Mouse (Mus musculus) limb, embryonic 12.5 days (tissue): Measurements from ENCODE around the gene Tenm2. TPM values are rescaled to one million over a fixed set of nuclear protein-coding genes. Genes with fewer than 3 reads are reported as not detected.
A peak's percentile ranks its signal among the peaks of the same experiment; 100 is the strongest.

ENCODE experiments used
- ATAC-seq: fragments of 200-750 bp; cut with Nextera tagmentation; 2 replicates; pipeline ENCODE4 v1.8.0; 2017; ENCODE audit warnings: low read depth, moderate TSS enrichment; ENCODE audit not compliant: insufficient number of reproducible peaks, insufficient read depth, low FRiP score, low TSS enrichment
- H3K27ac ChIP-seq: fragments of 300-500 bp; sonication (generic); 2 replicates; pipeline ENCODE4 v1.5.1; 2016; ENCODE audit warnings: mild to moderate bottlenecking, moderate library complexity
- H3K27me3 ChIP-seq: fragments of 300-500 bp; sonication (generic); 2 replicates; pipeline ENCODE4 v1.6.1; 2016; ENCODE audit warnings: mild to moderate bottlenecking, moderate library complexity
- H3K36me3 ChIP-seq: fragments of 300-500 bp; sonication (generic); 2 replicates; pipeline ENCODE4 v1.6.1; 2016; ENCODE audit warnings: mild to moderate bottlenecking, moderate library complexity
- H3K4me1 ChIP-seq: fragments of 300-500 bp; sonication (generic); replicated peaks from 2 replicates; pipeline ENCODE4 v1.6.1; 2016
- H3K4me2 ChIP-seq: fragments of 300-500 bp; sonication (generic); 2 replicates; pipeline ENCODE4 v1.6.1; 2016; ENCODE audit warnings: mild to moderate bottlenecking, moderate library complexity
- H3K4me3 ChIP-seq: fragments of 300-500 bp; sonication (generic); replicated peaks from 2 replicates; pipeline ENCODE4 v1.5.1; 2016; ENCODE audit warnings: mild to moderate bottlenecking
- H3K9ac ChIP-seq: fragments of 300-500 bp; sonication (generic); replicated peaks from 2 replicates; pipeline ENCODE4 v1.6.1; 2016; ENCODE audit warnings: mild to moderate bottlenecking, moderate library complexity
- H3K9me3 ChIP-seq: fragments of 300-500 bp; sonication (generic); 2 replicates; pipeline ENCODE4 v1.6.1; 2016; ENCODE audit warnings: mild to moderate bottlenecking, moderate library complexity
- WGBS: fragments of 180-500 bp; shearing (Covaris S2); methylation state at CpG from one replicate; pipeline ENCODE4 v1.1.7; 2016; 5-methylcytosine and 5-hydroxymethylcytosine counted together
- polyA plus RNA-seq: library from polyadenylated mRNA; unstranded; fragments of >200 nt; fragmentation: Nextera tagmentation; extraction: Ambion mirVana; gene quantifications from 2 replicates; pipeline ENCODE4 v1.2.1, GENCODE M21; 2016

The Tenm2 gene
- polyA plus RNA-seq, 1 experiment from 2014 or later = 0.94 TPM

DNA sequence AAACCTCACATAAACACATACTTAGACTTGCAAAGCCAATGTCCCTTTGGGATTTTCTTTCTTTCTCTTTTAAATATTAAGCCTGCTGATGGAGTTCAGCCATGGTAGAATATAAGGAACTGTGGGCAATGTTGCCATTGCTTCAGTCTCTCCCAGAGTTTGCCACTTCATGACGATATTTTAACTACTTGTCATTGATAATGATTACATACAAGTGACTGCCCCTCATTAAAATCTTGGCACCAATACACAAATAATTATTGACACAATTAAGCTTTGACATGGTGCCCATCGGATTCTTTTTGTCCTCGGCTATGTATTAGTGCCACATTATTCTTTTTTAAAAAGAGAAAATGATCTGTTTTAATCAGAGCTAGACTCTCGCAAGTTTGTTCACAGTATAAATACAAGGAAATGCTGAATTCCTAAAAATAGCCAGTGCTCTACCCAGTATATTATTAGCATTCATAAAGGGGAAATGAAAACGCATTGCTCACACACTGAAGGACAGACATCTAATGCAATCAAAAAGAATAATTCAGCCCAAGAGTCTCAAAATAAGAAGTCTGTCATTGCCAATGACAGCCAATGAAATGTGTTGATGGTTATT lies 158.7 kb downstream of the Tenm2 start:
- no peak overlapping the region for H3K9ac ChIP-seq
- no peak overlapping the region for H3K4me2 ChIP-seq
- H3K36me3 ChIP-seq = no peaks in the 10 kb centered on the region
- H3K9me3 ChIP-seq = no peaks in the 10 kb centered on the region
- H3K4me1 ChIP-seq = no peaks in the 10 kb centered on the region
- H3K27ac ChIP-seq = no peak overlapping the region
- H3K4me3 ChIP-seq = no peak overlapping the region
- ATAC-seq = no peak
- H3K27me3 ChIP-seq = no peaks in the 10 kb centered on the region
- 85% methylated on average over 5 of the region's 5 CpGs for WGBS

DNA sequence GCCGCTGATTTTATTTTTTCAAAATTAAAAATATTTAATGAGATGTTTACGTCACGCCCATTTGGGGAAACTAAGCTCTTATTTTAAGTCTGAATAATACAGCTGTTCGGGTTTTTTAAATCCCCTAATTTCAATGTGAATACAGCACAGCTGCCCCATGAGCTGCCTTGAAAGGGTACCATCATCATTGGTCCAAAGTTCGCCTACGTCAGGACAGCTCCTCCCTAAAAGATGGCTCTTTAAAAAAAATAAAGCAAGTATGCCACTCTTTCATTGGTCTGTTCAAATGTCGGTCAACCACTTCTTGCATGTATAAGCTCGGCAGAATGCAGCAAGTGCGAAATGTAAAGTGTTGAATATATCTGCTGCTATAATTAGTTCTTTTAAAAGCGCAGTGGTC lies 160.4 kb downstream of the Tenm2 start:
- Histone ChIP-seq H3K9me3 (no peaks in the 10 kb centered on the region), H3K4me2 (no peak overlapping the region), H3K36me3 (no peaks in the 10 kb centered on the region), H3K27ac (no peak overlapping the region), H3K4me1 (no peaks in the 10 kb centered on the region), H3K9ac (no peak overlapping the region), H3K27me3 (no peaks in the 10 kb centered on the region), H3K4me3 (no peak overlapping the region)
- no peak for ATAC-seq
- 90% methylated on average over 10 of the region's 10 CpGs for WGBS

DNA sequence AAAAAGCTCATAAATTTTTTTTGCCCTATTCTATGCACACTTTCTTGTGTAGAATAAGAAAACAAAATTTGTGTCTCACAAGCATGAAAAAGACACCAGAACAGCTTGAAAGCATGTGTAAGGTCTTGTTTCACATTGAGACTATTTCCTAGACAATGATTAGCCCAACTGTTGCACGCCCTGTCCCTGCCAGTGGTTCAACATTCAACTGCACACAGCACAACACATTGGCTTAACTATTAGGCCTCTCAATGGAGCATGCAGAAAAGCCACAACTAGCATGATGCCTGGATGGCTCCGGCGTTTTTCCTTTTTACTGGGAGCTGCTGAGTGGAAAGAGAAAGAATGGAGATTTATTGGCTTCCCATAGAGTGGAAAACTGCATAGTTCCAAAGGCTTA lies 170.3 kb downstream of the Tenm2 start:
- H3K27ac ChIP-seq = no peak overlapping the region
- no peak overlapping the region for H3K4me3 ChIP-seq
- no peaks in the 10 kb centered on the region for H3K27me3 ChIP-seq
- no peaks in the 10 kb centered on the region for H3K36me3 ChIP-seq
- no peaks in the 10 kb centered on the region for H3K9me3 ChIP-seq
- H3K4me2 ChIP-seq = no peak overlapping the region
- no peaks in the 10 kb centered on the region for H3K4me1 ChIP-seq
- no peak for ATAC-seq
- 78% methylated on average over 3 of the region's 3 CpGs for WGBS
- no peak overlapping the region for H3K9ac ChIP-seq

- Histone ChIP-seq H3K9me3 (no peaks in the 10 kb centered on the region), H3K4me2 (no peak overlapping the region), H3K27me3 (no peaks in the 10 kb centered on the region), H3K27ac (no peak overlapping the region), H3K4me3 (no peak overlapping the region), H3K36me3 (no peaks in the 10 kb centered on the region), H3K9ac (no peak overlapping the region), H3K4me1 (peaks cover 11% of the 10 kb centered on the region; the same call in 1 of the 2 replicates)
- 70% methylated on average over 5 of the region's 5 CpGs for WGBS
- no peak for ATAC-seq
These were observed 189.1 kb downstream of the Tenm2 start for GRCm38 (mm10) chr11:37046671-37047070.

GRCm38 (mm10) chr11:37041259-37041658 lies 194.5 kb downstream of the Tenm2 start:
- WGBS = 66% methylated on average over 4 of the region's 4 CpGs

GRCm38 (mm10) chr11:37039283-37039682 lies 196.5 kb downstream of the Tenm2 start:
- no peak overlapping the region for H3K27ac ChIP-seq
- peaks cover 8% of the 10 kb centered on the region; the same call in 1 of the 2 replicates for H3K4me1 ChIP-seq
- peaks cover 3% of the 10 kb centered on the region; the same call in 1 of the 2 replicates for H3K27me3 ChIP-seq
- no peak overlapping the region for H3K9ac ChIP-seq
- 89% methylated on average over 3 of the region's 3 CpGs for WGBS
- no peaks in the 10 kb centered on the region for H3K9me3 ChIP-seq
- H3K36me3 ChIP-seq = no peaks in the 10 kb centered on the region
- no peak for ATAC-seq
- H3K4me3 ChIP-seq = no peak overlapping the region
- H3K4me2 ChIP-seq = no peak overlapping the region

More at GRCm38 (mm10) chr11:37041259-37041658, 194.5 kb downstream of the Tenm2 start:
- Histone ChIP-seq H3K9me3 (no peaks in the 10 kb centered on the region), H3K27me3 (peaks cover 3% of the 10 kb centered on the region; the same call in 1 of the 2 replicates), H3K4me2 (no peak overlapping the region), H3K27ac (no peak overlapping the region), H3K36me3 (no peaks in the 10 kb centered on the region), H3K9ac (no peak overlapping the region), H3K4me3 (no peak overlapping the region), H3K4me1 (peaks cover 8% of the 10 kb centered on the region; the same call in 1 of the 2 replicates)
- ATAC-seq = no peak

- peaks cover 11% of the 10 kb centered on the region; the same call in 1 of the 2 replicates for H3K4me1 ChIP-seq
- no peaks in the 10 kb centered on the region for H3K27me3 ChIP-seq
- H3K36me3 ChIP-seq = no peaks in the 10 kb centered on the region
- no peak overlapping the region for H3K4me3 ChIP-seq
- no peak overlapping the region for H3K9ac ChIP-seq
- ATAC-seq = peak; percentile 84; the same call in 1 of the 2 replicates
- H3K4me2 ChIP-seq = no peak overlapping the region
- 12% methylated on average over 7 of the region's 7 CpGs for WGBS
- H3K9me3 ChIP-seq = no peaks in the 10 kb centered on the region
- no peak overlapping the region for H3K27ac ChIP-seq
These were observed 204.3 kb downstream of the Tenm2 start for GRCm38 (mm10) chr11:37031305-37032055.

- ATAC-seq = no peak
These were observed 223.9 kb downstream of the Tenm2 start for GRCm38 (mm10) chr11:37011900-37012299.

GRCm38 (mm10) chr11:37009243-37009642 lies 226.5 kb downstream of the Tenm2 start:
- no peaks in the 10 kb centered on the region for H3K36me3 ChIP-seq
- no peaks in the 10 kb centered on the region for H3K4me1 ChIP-seq
- no peak overlapping the region for H3K4me2 ChIP-seq
- no peaks in the 10 kb centered on the region for H3K9me3 ChIP-seq
- H3K4me3 ChIP-seq = no peak overlapping the region
- WGBS = 61% methylated on average over 1 of the region's 1 CpGs
- no peak overlapping the region for H3K9ac ChIP-seq
- no peaks in the 10 kb centered on the region for H3K27me3 ChIP-seq
- ATAC-seq = no peak
- no peak overlapping the region for H3K27ac ChIP-seq

More at GRCm38 (mm10) chr11:37011900-37012299, 223.9 kb downstream of the Tenm2 start:
- Histone ChIP-seq H3K9ac (no peak overlapping the region), H3K27me3 (no peaks in the 10 kb centered on the region), H3K9me3 (no peaks in the 10 kb centered on the region), H3K27ac (no peak overlapping the region), H3K36me3 (no peaks in the 10 kb centered on the region), H3K4me3 (no peak overlapping the region), H3K4me2 (no peak overlapping the region), H3K4me1 (no peaks in the 10 kb centered on the region)
- WGBS = 68% methylated on average over 1 of the region's 1 CpGs

- no peak overlapping the region for H3K9ac ChIP-seq
- WGBS = 47% methylated on average over 3 of the region's 3 CpGs
- no peaks in the 10 kb centered on the region for H3K4me1 ChIP-seq
- no peak overlapping the region for H3K4me2 ChIP-seq
- H3K9me3 ChIP-seq = no peaks in the 10 kb centered on the region
- no peak overlapping the region for H3K4me3 ChIP-seq
- H3K27ac ChIP-seq = no peak overlapping the region
- ATAC-seq = no peak
- no peaks in the 10 kb centered on the region for H3K27me3 ChIP-seq
- no peaks in the 10 kb centered on the region for H3K36me3 ChIP-seq
These were observed 238.1 kb downstream of the Tenm2 start for GRCm38 (mm10) chr11:36997668-36998067.

GRCm38 (mm10) chr11:36990895-36991294 lies 244.9 kb downstream of the Tenm2 start:
- no peak overlapping the region for H3K4me2 ChIP-seq
- no peaks in the 10 kb centered on the region for H3K36me3 ChIP-seq
- no peak for ATAC-seq
- H3K4me3 ChIP-seq = no peak overlapping the region
- no peaks in the 10 kb centered on the region for H3K9me3 ChIP-seq
- no peak overlapping the region for H3K9ac ChIP-seq
- 65% methylated on average over 3 of the region's 3 CpGs for WGBS
- H3K27me3 ChIP-seq = no peaks in the 10 kb centered on the region
- no peak overlapping the region for H3K27ac ChIP-seq
- H3K4me1 ChIP-seq = no peaks in the 10 kb centered on the region; the same call in 1 of the 2 replicates
